Mouse (Mus musculus): ENCODE results near the gene Il15.

The Il15 gene

GRCm38 (mm10) chr8:82356091-82356490 lies 46.9 kb downstream of the Il15 start:
- no peak for DNase-seq

GRCm38 (mm10) chr8:82351268-82351943 lies 51.6 kb downstream of the Il15 start:
- DNase-seq: peak; percentile 51 to 56

GRCm38 (mm10) chr8:82349299-82349698 lies 53.7 kb downstream of the Il15 start:
- DNase-seq: no peak

GRCm38 (mm10) chr8:82346485-82346884 lies 56.5 kb downstream of the Il15 start:
- no peak for DNase-seq

GRCm38 (mm10) chr8:82331675-82332234 lies 71.3 kb downstream of the Il15 start:
- DNase-seq: no peak

GRCm38 (mm10) chr8:82327986-82328652 lies 74.9 kb downstream of the Il15 start:
- no peak for DNase-seq

GRCm38 (mm10) chr8:82326061-82326460 lies 77.0 kb downstream of the Il15 start:
- DNase-seq: no peak

- no peak for DNase-seq
Observed at GRCm38 (mm10) chr8:82325586-82325985, 77.4 kb downstream of the Il15 start.

GRCm38 (mm10) chr8:82317446-82317845 lies 85.6 kb downstream of the Il15 start:
- DNase-seq: no peak

GRCm38 (mm10) chr8:82306424-82306823 lies 96.6 kb downstream of the Il15 start:
- DNase-seq: no peak

- no peak for DNase-seq
Observed at GRCm38 (mm10) chr8:82296256-82296655, 106.8 kb downstream of the Il15 start.

- DNase-seq: no peak
Observed at GRCm38 (mm10) chr8:82291659-82292058, 111.4 kb downstream of the Il15 start.

- DNase-seq: no peak
Observed at GRCm38 (mm10) chr8:82285866-82286265, 117.2 kb downstream of the Il15 start.

GRCm38 (mm10) chr8:82281995-82282394 lies 121.0 kb downstream of the Il15 start:
- no peak for DNase-seq
